Mouse (Mus musculus) layer of hippocampus, postnatal 25 days (tissue): ENCODE data around the gene Apaf1. TPM values are rescaled to one million over a fixed set of nuclear protein-coding genes. Genes with fewer than 3 reads are reported as not detected.

ENCODE experiments used
- total RNA-seq, 2 experiments: library from RNA; stranded (reverse); gene quantifications; 2 replicates each; pipeline ENCODE4 v1.2.3; 2021

Apaf1 gene
- total RNA-seq, 2 experiments from 2014 or later, result 12.3 to 13.1 TPM

Other genes starting within 250 kb of the Apaf1 start
- gene Ikbip, start 170 bp upstream of the Apaf1 start, total RNA-seq, result 10 to 100 TPM; 15.4 to 16.4 TPM
- gene Slc25a3, start 41.3 kb upstream of the Apaf1 start, total RNA-seq, result 100 to 1,000 TPM; 500 to 552 TPM
- 10 to 100 TPM; 33.2 to 35.8 TPM for gene Tmpo, start 98.5 kb upstream of the Apaf1 start, total RNA-seq